Mouse (Mus musculus): Measurements from ENCODE around the gene Zfand3. TPM values are rescaled to one million over a fixed set of nuclear protein-coding genes. Genes with fewer than 3 reads are reported as not detected.
A peak's percentile ranks its signal among the peaks of the same experiment; 100 is the strongest.

The Zfand3 gene
- polyA plus RNA-seq, 1 experiment from 2014 or later, result 55.6 TPM

DNA sequence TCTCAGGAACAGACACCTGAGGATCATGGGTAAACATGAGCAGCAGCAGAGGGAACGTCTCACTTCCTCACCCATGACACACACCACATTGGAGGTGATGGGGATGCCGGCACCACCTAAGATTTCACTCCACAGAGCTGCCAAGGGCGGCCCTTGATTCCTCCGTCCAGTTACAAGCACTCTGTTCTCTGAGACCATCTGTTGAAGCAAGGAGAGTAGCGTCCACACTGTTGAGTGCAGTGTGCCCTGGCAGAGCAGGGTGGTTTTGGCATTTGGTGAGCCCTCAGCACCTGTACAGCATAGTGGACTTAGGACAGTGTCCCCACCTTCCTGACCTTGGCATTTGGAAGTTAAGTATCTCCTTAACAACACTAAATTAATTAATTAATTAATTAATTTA lies 107.0 kb downstream of the Zfand3 start:
- no peak overlapping the region for H3K4me2 ChIP-seq
- H3K9me3 ChIP-seq (replicated peaks), result no peaks in the 10 kb centered on the region
- H3K27ac ChIP-seq (replicated peaks), result 0 out of 2 replicates have a peak overlapping the region, but pooled peaks have one; percentile 58
- no peak overlapping the region for H3K4me3 ChIP-seq (replicated peaks)
- H3K36me3 ChIP-seq, result no peaks in the 10 kb centered on the region
- H3K4me1 ChIP-seq, result peaks cover 28% of the 10 kb centered on the region
- H3K27me3 ChIP-seq (replicated peaks), result no peaks in the 10 kb centered on the region
- no peak overlapping the region for H3K9ac ChIP-seq (replicated peaks)
- ATAC-seq (ENCODE audit: low FRiP score), result no peak
- WGBS, result 77% methylated on average over 5 of the region's 5 CpGs

DNA sequence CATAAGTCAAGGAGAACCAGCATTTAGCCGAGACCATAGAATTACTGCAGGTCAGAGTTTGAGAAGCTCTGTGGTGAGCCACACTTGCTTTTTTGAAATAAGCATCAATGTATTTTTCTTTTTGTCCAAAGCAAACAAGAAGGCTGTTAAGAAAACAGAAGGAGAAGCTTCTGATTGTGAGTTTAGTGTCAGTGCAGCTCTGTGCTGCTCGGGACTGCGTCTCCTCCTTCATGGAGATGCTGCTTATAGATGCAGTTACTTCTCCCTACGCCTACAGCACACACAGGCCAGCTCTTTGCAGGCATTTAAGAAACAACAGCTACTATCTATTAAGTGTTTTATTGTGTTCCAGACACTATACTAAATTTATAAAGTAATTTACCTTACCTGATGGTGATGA lies 107.5 kb downstream of the Zfand3 start:
- no peaks in the 10 kb centered on the region for H3K36me3 ChIP-seq
- no peaks in the 10 kb centered on the region for H3K27me3 ChIP-seq (replicated peaks)
- no peak overlapping the region for H3K4me2 ChIP-seq
- no peak overlapping the region for H3K4me3 ChIP-seq (replicated peaks)
- H3K4me1 ChIP-seq, result peaks cover 32% of the 10 kb centered on the region
- no peak overlapping the region for H3K27ac ChIP-seq (replicated peaks)
- no peak overlapping the region for H3K9ac ChIP-seq (replicated peaks)
- 80% methylated on average over 4 of the region's 4 CpGs for WGBS
- no peaks in the 10 kb centered on the region for H3K9me3 ChIP-seq (replicated peaks)
- no peak for ATAC-seq (ENCODE audit: low FRiP score)

DNA sequence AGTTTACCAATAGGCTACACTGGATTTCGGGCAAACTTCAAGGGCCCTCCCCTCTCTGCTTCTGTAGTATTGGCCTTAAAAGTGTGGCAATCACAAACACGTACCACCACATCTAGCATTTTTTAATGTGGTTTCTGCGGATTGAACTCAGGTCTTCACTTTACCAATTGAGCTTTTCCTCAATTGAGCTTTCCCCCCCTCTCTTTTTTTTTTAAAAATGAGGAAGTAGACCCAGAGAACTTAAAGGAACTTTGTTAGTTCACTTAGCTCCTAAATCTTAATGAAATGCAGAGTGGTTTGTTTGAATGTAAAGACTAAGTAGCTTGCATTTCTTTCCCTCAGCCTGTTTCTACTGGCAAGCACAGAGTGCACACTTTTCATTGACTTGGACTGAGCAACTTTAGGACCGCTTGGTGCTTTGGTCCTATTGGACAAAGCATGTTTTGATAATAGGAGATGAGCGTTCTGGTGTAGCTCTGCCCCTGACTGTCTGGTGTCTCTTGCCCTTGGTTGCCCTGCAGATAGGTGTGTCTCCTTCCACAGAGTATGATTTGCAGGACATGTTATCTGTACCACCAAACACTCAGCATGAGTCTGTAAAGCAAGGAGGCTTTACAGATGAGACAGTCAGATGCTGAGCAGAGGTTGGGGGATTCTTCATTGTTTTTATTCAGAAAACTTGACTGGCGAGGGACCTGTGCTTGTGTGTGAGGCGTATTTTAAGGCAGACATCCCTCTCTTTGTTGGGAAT lies 108.2 kb downstream of the Zfand3 start:
- no peak overlapping the region for H3K9ac ChIP-seq (replicated peaks)
- 83% methylated on average over 7 of the region's 7 CpGs for WGBS
- no peak for ATAC-seq (ENCODE audit: low FRiP score)
- H3K36me3 ChIP-seq, result no peaks in the 10 kb centered on the region
- no peaks in the 10 kb centered on the region for H3K9me3 ChIP-seq (replicated peaks)
- no peaks in the 10 kb centered on the region for H3K27me3 ChIP-seq (replicated peaks)
- H3K4me1 ChIP-seq, result peaks cover 35% of the 10 kb centered on the region
- no peak overlapping the region for H3K4me3 ChIP-seq (replicated peaks)
- no peak overlapping the region for H3K27ac ChIP-seq (replicated peaks)
- H3K4me2 ChIP-seq, result no peak overlapping the region

DNA sequence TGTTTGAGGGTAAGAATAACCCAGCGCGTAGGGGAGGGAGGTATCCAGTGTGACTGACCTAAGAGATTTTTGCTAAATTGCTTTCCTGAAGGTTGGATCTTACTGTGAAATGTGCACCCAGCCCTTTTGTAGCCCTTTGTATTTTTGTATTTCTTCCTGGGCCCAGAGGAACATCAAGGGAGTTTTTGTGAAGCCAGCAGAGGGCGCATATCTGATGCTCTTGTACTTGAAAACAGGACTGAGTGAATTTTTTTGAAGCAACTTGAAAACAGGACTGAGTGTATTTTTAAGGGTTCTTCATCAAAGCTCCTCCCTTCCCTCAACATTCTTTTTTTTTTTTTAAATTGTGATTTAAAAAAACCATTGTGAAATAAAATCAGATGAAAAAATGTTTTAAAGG lies 110.2 kb downstream of the Zfand3 start:
- WGBS, result 84% methylated on average over 3 of the region's 3 CpGs
- no peaks in the 10 kb centered on the region for H3K9me3 ChIP-seq (replicated peaks)
- H3K9ac ChIP-seq (replicated peaks), result no peak overlapping the region
- no peaks in the 10 kb centered on the region for H3K27me3 ChIP-seq (replicated peaks)
- ATAC-seq (ENCODE audit: low FRiP score), result no peak
- no peak overlapping the region for H3K4me2 ChIP-seq
- peaks cover 33% of the 10 kb centered on the region for H3K4me1 ChIP-seq
- H3K27ac ChIP-seq (replicated peaks), result no peak overlapping the region
- no peak overlapping the region for H3K4me3 ChIP-seq (replicated peaks)
- no peaks in the 10 kb centered on the region for H3K36me3 ChIP-seq

DNA sequence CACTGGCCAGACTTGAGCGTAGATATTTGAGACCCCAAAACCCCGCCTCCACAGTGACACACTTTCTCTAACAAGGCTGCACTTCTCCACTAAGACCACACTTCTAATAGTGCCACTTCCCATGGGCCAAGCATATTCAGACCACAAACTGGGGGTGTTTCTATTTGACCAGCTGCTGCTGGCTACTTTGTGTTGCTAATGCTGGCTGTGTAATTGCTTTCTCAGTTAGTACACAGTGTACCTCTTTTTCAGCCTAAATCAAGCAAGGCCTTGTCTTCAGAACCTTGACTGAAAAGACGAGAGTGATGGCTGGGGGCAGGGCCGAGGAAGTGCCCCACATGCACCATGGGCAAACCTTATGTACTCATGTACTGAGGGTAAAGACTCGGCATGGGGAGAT lies 111.7 kb downstream of the Zfand3 start:
- H3K36me3 ChIP-seq, result no peaks in the 10 kb centered on the region
- peak; percentile 28; the same call in 1 of the 2 replicates for ATAC-seq (ENCODE audit: low FRiP score)
- H3K27ac ChIP-seq (replicated peaks), result 0 out of 2 replicates have a peak overlapping the region, but pooled peaks have one; percentile 33
- H3K4me2 ChIP-seq, result no peak overlapping the region
- no peak overlapping the region for H3K4me3 ChIP-seq (replicated peaks)
- H3K27me3 ChIP-seq (replicated peaks), result no peaks in the 10 kb centered on the region
- H3K9ac ChIP-seq (replicated peaks), result no peak overlapping the region
- WGBS, result 59% methylated on average over 5 of the region's 5 CpGs
- H3K9me3 ChIP-seq (replicated peaks), result no peaks in the 10 kb centered on the region
- peaks cover 27% of the 10 kb centered on the region for H3K4me1 ChIP-seq

DNA sequence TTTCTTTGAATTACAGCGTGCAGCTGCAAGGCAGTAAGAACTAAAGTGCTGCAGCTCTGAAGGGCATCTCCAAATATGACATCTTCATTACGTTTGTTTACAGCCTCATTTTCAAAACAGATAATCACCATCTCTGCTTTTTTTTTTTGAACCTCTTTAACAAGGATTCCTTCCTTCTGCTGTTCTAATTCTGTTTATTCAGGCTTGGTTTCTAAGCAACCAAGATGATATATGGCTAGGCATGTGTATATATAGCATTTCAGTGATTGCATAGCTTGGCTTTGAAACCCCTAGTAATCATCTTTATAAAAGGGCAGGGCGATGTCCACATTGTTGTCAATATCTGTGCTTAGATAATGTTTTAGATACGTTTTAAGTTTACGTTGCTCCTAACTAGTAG lies 113.5 kb downstream of the Zfand3 start:
- Histone ChIP-seq H3K4me3 (replicated peaks) (no peak overlapping the region), H3K9ac (replicated peaks) (no peak overlapping the region), H3K27ac (replicated peaks) (0 out of 2 replicates have a peak overlapping the region, but pooled peaks have one; percentile 39), H3K4me2 (no peak overlapping the region), H3K9me3 (replicated peaks) (no peaks in the 10 kb centered on the region), H3K27me3 (replicated peaks) (no peaks in the 10 kb centered on the region), H3K4me1 (peaks cover 23% of the 10 kb centered on the region), H3K36me3 (no peaks in the 10 kb centered on the region)
- ATAC-seq (ENCODE audit: low FRiP score), result no peak
- 67% methylated on average over 5 of the region's 5 CpGs for WGBS

DNA sequence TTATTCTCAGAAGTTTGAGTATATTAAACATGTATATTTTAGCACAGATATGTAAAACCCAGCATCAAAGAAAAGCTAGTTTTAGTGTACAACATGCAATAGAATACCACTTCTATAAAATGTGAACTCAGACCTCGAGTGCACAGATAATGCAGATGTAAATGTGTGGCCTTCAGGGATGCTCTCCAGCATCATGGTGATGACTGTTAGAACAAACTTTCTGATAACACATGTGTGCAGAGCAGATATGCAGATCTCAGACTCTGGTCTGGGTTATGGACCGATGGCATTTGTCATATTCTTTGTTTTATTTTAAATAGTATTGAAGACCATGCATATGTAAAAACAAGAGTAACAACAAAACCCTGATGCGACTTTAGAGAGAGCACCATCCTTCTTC lies 117.7 kb downstream of the Zfand3 start:
- ATAC-seq (ENCODE audit: low FRiP score), result no peak
- 95% methylated on average over 3 of the region's 3 CpGs for WGBS
- H3K9me3 ChIP-seq (replicated peaks), result no peaks in the 10 kb centered on the region
- no peak overlapping the region for H3K9ac ChIP-seq (replicated peaks)
- no peak overlapping the region for H3K4me2 ChIP-seq
- no peak overlapping the region for H3K27ac ChIP-seq (replicated peaks)
- H3K36me3 ChIP-seq, result no peaks in the 10 kb centered on the region
- no peak overlapping the region for H3K4me3 ChIP-seq (replicated peaks)
- H3K4me1 ChIP-seq, result peaks cover 18% of the 10 kb centered on the region
- H3K27me3 ChIP-seq (replicated peaks), result no peaks in the 10 kb centered on the region

DNA sequence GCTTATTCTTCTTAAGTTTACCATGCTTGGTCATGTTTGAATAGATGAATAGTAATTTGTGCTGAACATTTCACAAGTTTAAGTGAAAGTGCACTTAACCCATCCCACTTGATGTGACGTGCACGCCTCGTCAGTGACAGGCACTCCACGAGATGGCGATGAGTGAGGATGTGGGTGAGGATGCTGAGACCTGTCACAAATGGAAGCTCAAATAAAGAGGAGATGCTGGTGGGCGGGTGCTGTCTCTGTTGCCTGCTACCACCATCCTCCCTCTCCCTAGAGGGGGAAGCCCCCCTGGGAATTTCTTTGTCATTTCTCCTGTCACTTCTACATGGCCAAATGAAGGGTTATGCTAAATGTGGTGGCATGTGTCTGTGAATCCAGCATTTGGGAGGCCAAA lies 123.9 kb downstream of the Zfand3 start:
- 83% methylated on average over 6 of the region's 6 CpGs for WGBS
- Histone ChIP-seq H3K36me3 (no peaks in the 10 kb centered on the region), H3K4me1 (peaks cover 36% of the 10 kb centered on the region), H3K9me3 (replicated peaks) (no peaks in the 10 kb centered on the region), H3K9ac (replicated peaks) (no peak overlapping the region), H3K4me2 (no peak overlapping the region), H3K27ac (replicated peaks) (no peak overlapping the region), H3K27me3 (replicated peaks) (no peaks in the 10 kb centered on the region), H3K4me3 (replicated peaks) (no peak overlapping the region)
- ATAC-seq (ENCODE audit: low FRiP score), result no peak

DNA sequence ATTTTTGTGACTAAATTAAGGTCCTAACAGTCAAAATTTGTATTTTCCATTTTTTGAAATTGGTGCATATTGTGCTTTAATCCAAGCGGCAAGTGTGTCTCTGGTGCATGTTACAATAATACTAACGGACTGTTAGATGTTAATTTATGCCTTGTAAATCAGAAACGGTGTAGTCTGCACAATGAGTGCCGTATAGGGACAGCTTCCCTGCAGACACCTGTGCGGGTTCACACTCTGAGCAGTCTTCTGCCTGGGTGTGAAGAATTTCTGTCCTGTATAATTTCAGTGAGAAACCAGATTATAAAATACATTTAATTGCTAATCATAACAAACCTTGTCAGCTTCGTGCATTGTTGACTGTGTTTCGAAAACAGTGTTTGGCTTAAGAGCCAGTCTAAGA lies 124.7 kb downstream of the Zfand3 start:
- WGBS, result 54% methylated on average over 7 of the region's 7 CpGs
- Histone ChIP-seq H3K4me1 (peaks cover 32% of the 10 kb centered on the region), H3K4me3 (replicated peaks) (no peak overlapping the region), H3K4me2 (no peak overlapping the region), H3K27ac (replicated peaks) (no peak overlapping the region), H3K27me3 (replicated peaks) (no peaks in the 10 kb centered on the region), H3K9me3 (replicated peaks) (no peaks in the 10 kb centered on the region), H3K9ac (replicated peaks) (no peak overlapping the region), H3K36me3 (no peaks in the 10 kb centered on the region)
- no peak for ATAC-seq (ENCODE audit: low FRiP score)

DNA sequence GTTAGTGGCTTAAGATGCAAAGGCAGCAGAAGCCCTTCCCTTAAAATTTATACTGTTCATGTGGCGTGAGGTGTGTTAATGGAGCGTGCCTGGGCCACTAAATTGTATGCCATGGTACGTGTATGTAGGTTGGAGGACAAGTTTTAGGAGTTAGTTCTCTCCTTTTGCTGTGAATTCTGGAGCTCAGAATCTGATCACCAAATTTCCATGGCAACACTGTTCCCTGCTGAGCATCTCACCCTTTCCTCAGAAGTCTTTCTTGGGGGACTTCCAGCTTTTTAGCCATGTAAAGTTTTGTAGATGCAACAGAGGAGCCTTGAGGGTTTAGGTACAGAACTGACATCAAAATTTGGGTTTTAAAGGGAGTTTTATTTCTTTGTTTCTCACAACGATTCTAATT lies 125.8 kb downstream of the Zfand3 start:
- WGBS, result 71% methylated on average over 4 of the region's 4 CpGs
- Histone ChIP-seq H3K36me3 (peaks cover under 1% of the 10 kb centered on the region; the same call in 1 of the 2 replicates), H3K27me3 (replicated peaks) (no peaks in the 10 kb centered on the region), H3K27ac (replicated peaks) (no peak overlapping the region), H3K4me2 (no peak overlapping the region), H3K4me3 (replicated peaks) (no peak overlapping the region), H3K9me3 (replicated peaks) (no peaks in the 10 kb centered on the region), H3K9ac (replicated peaks) (no peak overlapping the region), H3K4me1 (peaks cover 36% of the 10 kb centered on the region)
- ATAC-seq (ENCODE audit: low FRiP score), result no peak

DNA sequence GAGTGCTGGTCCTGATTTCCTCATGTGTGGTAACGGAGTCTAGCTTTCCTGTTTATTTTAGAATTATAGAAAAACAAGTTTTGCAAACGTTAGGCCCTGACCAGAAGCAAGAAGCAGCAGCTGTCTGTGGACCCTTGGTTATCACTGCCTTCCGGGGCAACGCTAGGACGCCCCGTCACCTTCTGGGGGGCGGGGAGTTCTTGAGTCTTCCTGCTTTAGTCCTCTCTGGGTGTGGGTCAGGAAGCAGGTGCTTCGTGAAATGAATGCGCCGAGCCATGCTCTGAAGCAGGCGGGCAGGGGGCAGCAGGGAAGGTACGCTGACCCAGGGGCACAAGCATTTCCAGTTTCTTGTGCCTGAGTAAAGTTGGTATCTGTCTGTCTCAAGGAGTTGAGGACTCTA lies 129.1 kb downstream of the Zfand3 start:
- no peak for ATAC-seq (ENCODE audit: low FRiP score)
- 84% methylated on average over 12 of the region's 12 CpGs for WGBS
- peaks cover 3% of the 10 kb centered on the region; the same call in 1 of the 2 replicates for H3K36me3 ChIP-seq
- peaks cover 36% of the 10 kb centered on the region for H3K4me1 ChIP-seq
- H3K4me3 ChIP-seq (replicated peaks), result no peak overlapping the region
- H3K4me2 ChIP-seq, result no peak overlapping the region
- no peak overlapping the region for H3K27ac ChIP-seq (replicated peaks)
- H3K9ac ChIP-seq (replicated peaks), result no peak overlapping the region
- H3K27me3 ChIP-seq (replicated peaks), result no peaks in the 10 kb centered on the region
- H3K9me3 ChIP-seq (replicated peaks), result no peaks in the 10 kb centered on the region

DNA sequence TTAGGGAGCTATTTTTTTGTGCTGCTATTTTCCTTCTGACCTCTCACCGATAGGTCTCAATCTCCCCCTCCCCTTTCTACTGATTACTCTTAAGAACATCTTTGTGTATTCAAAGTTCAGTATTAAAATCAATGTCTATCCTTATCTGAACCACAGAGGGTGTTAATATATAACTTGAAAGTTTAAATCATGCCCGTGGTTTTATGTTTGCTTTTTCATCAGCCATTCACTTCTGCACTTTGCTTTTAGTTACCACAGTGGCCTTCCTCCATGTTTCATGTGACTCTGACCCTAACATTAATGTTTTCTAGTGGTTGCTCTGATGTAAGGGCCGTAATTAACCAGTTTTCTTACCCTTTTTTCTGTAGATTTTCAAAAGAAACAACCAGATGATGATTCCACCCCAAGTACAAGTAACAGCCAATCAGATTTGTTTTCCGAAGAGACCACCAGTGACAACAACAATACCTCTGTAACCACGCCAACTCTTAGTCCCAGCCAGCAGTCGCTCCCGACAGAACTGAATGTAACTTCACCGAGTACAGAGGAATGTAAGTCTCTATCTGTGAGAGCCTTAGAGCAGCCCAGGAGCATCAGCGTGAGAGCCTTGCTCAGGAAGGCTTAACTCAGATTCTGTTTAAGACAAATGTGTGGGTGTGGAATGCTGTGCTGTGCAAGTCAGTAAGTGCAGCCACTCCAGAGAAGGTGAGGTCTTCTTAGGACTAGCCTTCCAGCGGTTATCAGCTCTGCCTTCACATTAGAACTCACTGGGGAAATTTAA lies 130.6 kb downstream of the Zfand3 start:
- H3K4me3 ChIP-seq (replicated peaks), result no peak overlapping the region
- no peak overlapping the region for H3K27ac ChIP-seq (replicated peaks)
- H3K4me1 ChIP-seq, result peaks cover 33% of the 10 kb centered on the region
- no peaks in the 10 kb centered on the region for H3K27me3 ChIP-seq (replicated peaks)
- no peaks in the 10 kb centered on the region for H3K9me3 ChIP-seq (replicated peaks)
- no peak overlapping the region for H3K9ac ChIP-seq (replicated peaks)
- H3K4me2 ChIP-seq, result no peak overlapping the region
- H3K36me3 ChIP-seq, result peaks cover 3% of the 10 kb centered on the region; the same call in 1 of the 2 replicates
- no peak for ATAC-seq (ENCODE audit: low FRiP score)
- 60% methylated on average over 10 of the region's 10 CpGs for WGBS

All from neural tube, embryonic 15.5 days (tissue).